Mouse (Mus musculus) gastrocnemius, adult 2 months (tissue): ENCODE results near the gene Naxe. TPM values are rescaled to one million over a fixed set of nuclear protein-coding genes. Genes with fewer than 3 reads are reported as not detected.
A peak's percentile ranks its signal among the peaks of the same experiment; 100 is the strongest.

ENCODE experiments used
- DNase-seq: peaks from one replicate; pipeline ENCODE4 v3.0.0; 2022
- H3K27ac ChIP-seq: fragments of 200-600 bp; 2 replicates; pipeline ENCODE4 v1.8.1; 2022; ENCODE audit warnings: mild to moderate bottlenecking
- H3K4me3 ChIP-seq: fragments of 200-600 bp; 2 replicates; pipeline ENCODE4 v1.8.1; 2022; ENCODE audit warnings: mild to moderate bottlenecking, moderate library complexity
- CTCF ChIP-seq: fragments of 200-600 bp; IDR thresholded peaks from 2 replicates; pipeline ENCODE4 v1.8.1; 2022; ENCODE audit warnings: antibody characterized with exemption, mild to moderate bottlenecking, moderate library complexity
- intact Hi-C: fragments of 180-260 bp; cut with DNase I; formaldehyde crosslinking; loops from one replicate; pipeline ENCODE4 v1.15.1; 2025
- long read RNA-seq, 2 experiments: library from polyadenylated mRNA; stranded (forward); transcript quantifications; one replicate each; pipeline ENCODE4 v2.0.0; 2021
- total RNA-seq, 2 experiments: library from RNA; stranded (reverse); gene quantifications; 2 replicates each; pipeline ENCODE4 v1.2.3; 2021

The Naxe gene
- total RNA-seq, result 10 to 100 TPM; 37.9 to 52.0 TPM
- long read RNA-seq, experiment 1, transcript Naxe-201 (6 exons, 908 nt), result major isoform, 43 of 48 reads
- long read RNA-seq, experiment 1, partial matches to known transcripts, result 3 of 48 reads
- long read RNA-seq, experiment 1, other reads (novel, unspliced or antisense), result 2 of 48 reads
- long read RNA-seq, experiment 2, transcript Naxe-201 (6 exons, 908 nt), result major isoform, 30 of 32 reads
- long read RNA-seq, experiment 2, partial matches to known transcripts, result 1 of 32 reads
- long read RNA-seq, experiment 2, other reads (novel, unspliced or antisense), result 1 of 32 reads

DNA sequence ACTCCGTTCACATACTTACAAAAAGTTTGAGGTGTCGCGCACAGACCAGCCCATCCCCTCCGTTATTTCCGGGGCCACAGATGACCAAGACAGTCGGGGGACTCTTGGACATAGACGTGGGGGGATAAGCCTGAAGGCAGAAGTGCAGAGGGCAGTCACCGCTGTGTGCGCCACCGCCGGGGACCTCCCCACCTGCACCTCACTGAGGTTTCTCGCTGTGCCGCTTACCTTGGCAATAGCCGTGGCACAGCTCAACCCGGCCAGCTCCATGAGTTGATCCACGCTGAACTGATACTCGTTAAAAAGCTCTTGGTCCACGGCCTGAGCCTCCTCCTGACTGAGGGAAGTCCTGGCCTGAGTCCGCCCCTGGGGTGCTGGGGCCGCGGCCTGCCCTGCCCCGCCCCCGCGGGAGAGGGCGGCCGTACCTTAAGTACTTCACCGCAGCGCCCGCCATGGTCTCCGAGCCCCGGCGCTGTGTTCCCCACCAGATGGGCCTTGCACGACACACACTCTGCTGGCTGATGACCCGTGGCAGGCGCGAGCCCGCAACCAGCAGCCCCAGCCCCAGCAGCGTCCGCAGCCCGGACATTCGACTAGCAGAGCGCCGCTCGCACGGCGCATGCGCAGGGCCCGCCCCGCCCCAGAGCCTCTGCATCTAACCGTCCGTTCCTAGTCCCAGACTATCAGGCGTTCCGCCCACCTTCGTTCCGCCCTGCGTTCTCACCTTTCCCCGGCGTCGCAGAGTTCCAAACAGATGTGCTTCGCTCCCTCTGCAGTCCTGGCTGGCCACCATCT, at the start of gene Naxe:
Naxe (minus strand) TSS at position 594 of the 795 bp plus-strand sequence.
- no peak for TF ChIP-seq CTCF

DNA sequence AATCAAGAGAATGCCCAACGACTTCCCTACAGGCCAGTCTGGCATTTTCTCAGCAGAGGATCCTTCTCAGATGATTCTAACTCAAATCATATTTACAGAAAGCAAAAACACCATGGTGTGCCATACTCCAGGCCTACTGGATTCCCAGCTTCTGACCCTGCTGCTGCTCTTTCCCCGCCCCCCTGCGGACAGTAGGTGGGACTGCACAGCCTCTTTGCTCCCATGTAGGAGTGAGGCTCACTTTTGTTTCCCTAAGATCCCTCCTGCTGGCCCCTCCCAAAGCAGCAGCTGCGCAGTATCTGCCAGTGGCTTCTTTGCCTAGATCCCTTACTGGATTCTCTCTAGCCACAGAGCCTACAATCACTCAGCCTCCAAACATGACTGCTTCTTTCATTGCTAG, 47.8 kb upstream of the Naxe start:
- no peak for DNase-seq
- TF ChIP-seq CTCF, result no peak
- intact Hi-C loops, result no loop called here
- no peak overlapping the region for H3K4me3 ChIP-seq
- H3K27ac ChIP-seq, result no peak overlapping the region

More for the DNA sequence above, at the start of gene Naxe:
- DNase-seq, result peak; percentile 92
- intact Hi-C loops, result loop anchor here (5.0 kb wide), 1 partner anchor 36 kb away; no protein-coding TSS in a partner anchor
- H3K27ac ChIP-seq, result peak within 1 kb of the TSS; percentile 90
- peak within 1 kb of the TSS; percentile 96 for H3K4me3 ChIP-seq

DNA sequence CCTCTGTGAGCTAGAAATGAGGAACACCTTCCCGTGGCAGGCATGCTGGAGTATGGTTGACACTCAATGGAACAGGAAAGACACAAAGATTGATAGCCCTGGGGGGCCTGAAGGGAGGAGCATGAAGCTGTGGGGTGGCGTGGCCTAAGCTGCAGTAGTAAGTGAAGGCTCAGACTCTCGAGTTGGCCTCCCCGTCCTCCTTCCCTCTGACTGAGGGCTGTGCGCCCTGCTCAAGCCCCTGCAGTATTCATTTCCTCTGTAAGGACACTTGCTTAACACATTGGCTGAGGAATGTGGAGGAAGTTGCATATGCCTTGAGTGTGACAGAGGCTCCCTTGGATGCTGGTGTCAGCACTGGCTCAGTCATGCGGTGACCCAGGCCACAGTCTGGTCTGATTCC, 44.3 kb upstream of the Naxe start:
- Histone ChIP-seq H3K27ac (no peak overlapping the region), H3K4me3 (no peak overlapping the region)
- no peak for DNase-seq
- intact Hi-C loops, result no loop called here
- TF ChIP-seq CTCF, result no peak

DNA sequence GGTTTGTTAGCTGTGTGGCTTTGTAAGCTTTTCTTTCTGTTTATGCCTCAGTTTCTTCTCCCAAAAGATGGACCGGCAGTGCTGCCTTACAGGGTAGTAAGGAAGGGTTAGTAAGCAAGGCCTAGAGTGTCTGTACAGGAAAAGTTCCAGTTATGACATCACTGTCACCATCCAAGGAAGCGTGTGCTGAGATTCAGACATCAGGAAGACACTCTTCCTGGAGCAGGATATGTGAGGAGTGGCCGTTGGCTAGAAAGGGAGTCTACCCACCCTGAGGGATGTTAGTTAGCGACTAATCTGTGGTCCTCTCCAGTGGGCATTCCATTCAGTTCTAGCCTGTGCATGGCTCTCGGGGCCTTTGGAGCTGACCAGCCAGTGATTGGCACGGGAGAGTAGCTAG, 43.9 kb upstream of the Naxe start:
- no peak for TF ChIP-seq CTCF
- no peak for DNase-seq
- H3K27ac ChIP-seq, result no peak overlapping the region

DNA sequence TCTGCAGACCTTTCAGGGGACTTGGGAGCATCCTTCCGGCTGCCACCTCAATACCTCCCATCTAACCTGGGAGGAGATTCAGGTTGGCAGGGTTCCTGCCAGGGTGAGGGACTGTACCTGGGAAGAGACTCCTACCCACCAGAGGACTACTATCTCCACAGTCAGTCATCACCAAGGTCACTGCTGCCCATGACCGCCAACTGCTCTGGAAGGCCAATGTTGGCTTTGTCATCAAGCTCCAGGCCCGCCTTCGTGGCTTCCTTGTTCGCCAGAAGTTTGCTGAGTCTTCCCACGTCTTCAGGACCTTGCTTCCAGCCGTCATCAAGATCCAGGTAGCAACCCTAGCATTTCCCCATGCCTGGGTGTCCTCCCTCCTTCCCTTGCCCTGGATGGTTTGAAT, 43.4 kb upstream of the Naxe start:
- intact Hi-C loops, result no loop called here
- no peak overlapping the region for H3K4me3 ChIP-seq
- TF ChIP-seq CTCF, result no peak
- no peak for DNase-seq
- no peak overlapping the region for H3K27ac ChIP-seq

More for the DNA sequence above, 43.9 kb upstream of the Naxe start:
- intact Hi-C loops, result no loop called here
- H3K4me3 ChIP-seq, result no peak overlapping the region

DNA sequence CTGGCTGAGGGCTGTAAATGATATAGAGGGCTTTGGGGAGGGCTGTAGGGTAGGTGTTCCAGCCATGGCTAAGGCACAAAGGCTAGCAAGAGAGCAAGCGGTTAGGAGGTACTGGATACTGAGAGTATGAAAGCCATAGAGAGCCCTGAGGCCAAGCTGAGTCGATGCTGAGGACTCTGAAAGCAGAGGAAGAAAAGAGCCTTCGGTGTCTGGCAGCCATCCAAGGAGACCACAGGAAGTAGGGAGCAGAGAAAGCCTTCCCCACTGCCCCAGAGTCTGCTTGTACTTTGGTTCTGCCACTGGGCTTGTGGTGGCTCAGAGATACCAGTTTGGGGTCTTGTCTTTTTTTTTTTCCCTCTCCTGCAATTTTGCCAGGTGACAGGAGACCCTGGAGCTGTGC, 42.0 kb upstream of the Naxe start:
- H3K27ac ChIP-seq, result no peak overlapping the region
- no peak overlapping the region for H3K4me3 ChIP-seq
- intact Hi-C loops, result no loop called here

DNA sequence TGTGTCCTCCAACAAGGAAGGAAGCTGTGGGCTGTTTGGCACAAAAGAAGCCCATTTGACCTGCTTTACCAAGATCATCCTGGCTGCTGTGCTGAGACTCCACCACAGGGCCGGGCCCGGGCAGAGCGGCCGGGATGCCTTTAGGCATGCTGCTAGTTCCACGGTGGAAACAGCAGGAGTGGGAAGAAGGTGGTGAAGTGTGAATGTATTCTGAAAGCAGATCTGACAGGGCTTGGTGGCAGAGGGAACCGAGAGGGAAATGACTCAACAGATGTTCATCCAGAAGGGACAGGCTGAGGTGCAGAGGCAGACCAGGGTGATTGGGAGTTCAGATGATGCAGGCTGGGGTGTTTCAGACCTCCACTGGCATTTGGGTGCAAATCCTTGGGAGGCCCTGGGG, 39.4 kb upstream of the Naxe start:
- intact Hi-C loops, result loop anchor here (2.0 kb wide), 1 partner anchor 21 kb away; no protein-coding TSS in a partner anchor

More for the DNA sequence above, 42.0 kb upstream of the Naxe start:
- DNase-seq, result no peak
- TF ChIP-seq CTCF, result no peak

DNA sequence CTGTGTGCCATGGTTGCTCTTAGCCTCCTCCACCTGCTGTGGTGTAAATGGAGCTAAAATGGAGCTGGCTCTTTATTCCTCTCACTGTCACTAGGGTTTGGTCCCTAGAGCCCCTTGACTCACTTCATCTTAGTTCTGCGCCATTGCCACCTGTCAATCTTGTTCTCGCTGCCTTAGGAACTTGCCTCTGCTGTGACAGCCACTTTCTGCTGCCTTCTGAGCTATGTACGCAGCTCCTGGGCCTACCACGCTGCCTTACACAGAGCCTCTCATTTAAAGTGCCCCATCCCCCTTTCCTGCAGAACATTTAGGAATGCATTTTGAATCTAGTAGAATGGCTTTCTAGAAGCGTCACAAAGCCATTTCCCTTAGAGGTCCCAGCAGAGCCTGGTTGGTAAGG, 35.8 kb upstream of the Naxe start:
- Histone ChIP-seq H3K4me3 (no peak overlapping the region), H3K27ac (no peak overlapping the region)
- no peak for DNase-seq
- intact Hi-C loops, result no loop called here
- no peak for TF ChIP-seq CTCF

More for the DNA sequence above, 39.4 kb upstream of the Naxe start:
- TF ChIP-seq CTCF, result no peak
- DNase-seq, result no peak
- H3K4me3 ChIP-seq, result no peak overlapping the region
- H3K27ac ChIP-seq, result no peak overlapping the region

DNA sequence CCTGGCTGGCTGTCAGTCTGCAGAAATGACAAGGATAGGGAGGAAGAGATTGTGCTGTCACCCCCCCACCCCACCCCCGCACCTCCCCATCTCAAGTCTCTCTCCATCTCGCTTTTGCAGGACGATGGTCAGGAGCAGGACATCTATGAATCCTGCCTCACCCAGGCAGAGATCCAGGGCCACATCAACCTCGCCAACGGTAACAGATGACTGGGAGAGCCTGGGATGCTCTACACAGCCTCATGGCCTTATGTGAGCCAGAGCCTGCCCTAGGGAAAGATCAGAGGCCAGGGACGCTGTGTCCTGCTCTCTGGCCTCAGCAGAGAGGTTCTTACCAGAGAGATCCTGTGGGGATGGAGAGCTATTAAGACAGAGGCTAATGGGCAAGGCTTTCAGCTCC, 32.3 kb upstream of the Naxe start:
- intact Hi-C loops, result no loop called here
- no peak for TF ChIP-seq CTCF
- no peak for DNase-seq
- no peak overlapping the region for H3K4me3 ChIP-seq
- peak overlapping the region; percentile 59 for H3K27ac ChIP-seq

DNA sequence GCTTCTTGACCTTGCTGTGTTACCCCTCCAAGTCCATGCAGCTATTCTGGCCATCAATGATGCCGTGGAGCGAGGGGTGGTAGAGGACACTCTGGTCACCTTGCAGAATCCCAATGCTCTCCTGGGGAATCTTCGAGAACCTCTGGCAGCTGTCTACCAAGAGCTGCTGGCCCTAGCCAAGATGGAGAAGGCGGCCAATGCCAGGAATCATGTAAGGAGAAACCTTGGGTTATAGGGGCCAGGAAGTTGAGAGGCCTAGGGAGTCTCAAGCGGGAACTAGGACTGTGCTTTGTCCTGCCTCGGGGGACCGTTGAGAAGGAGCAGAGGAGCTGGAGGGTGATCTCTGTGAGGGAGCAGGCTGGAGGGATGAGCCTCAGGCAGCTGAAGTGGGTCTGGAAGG, 31.8 kb upstream of the Naxe start:
- intact Hi-C loops, result no loop called here
- H3K27ac ChIP-seq, result peak overlapping the region; percentile 59
- peak; percentile 64 for DNase-seq

DNA sequence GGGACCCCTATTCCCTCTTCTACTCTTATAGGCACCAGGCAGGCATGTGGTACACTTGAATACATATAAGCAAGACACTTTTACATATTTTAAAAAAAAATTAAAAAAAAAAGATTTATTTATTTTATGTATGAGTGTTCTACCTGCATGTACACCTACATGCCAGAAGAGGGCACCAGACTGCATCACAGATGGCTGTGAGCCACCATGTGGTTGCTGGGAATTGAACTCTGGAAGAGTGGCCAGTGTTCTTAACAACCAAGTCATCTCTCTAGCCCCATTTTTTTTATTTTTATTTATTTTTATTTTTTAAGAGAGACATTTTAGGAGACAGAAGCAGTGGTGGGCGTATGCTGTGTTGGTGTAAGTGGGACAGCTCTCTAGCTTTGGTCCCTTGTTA, 29.4 kb upstream of the Naxe start:
- intact Hi-C loops, result loop anchor here (2.0 kb wide), 2 partner anchors 45 to 155 kb away; no protein-coding TSS in a partner anchor
- DNase-seq, result peak; percentile 42
- Histone ChIP-seq H3K4me3 (no peak overlapping the region), H3K27ac (no peak overlapping the region)
- TF ChIP-seq CTCF, result no peak; the same call in 1 of the 2 replicates

More for the DNA sequence above, 31.8 kb upstream of the Naxe start:
- no peak for TF ChIP-seq CTCF
- no peak overlapping the region for H3K4me3 ChIP-seq

DNA sequence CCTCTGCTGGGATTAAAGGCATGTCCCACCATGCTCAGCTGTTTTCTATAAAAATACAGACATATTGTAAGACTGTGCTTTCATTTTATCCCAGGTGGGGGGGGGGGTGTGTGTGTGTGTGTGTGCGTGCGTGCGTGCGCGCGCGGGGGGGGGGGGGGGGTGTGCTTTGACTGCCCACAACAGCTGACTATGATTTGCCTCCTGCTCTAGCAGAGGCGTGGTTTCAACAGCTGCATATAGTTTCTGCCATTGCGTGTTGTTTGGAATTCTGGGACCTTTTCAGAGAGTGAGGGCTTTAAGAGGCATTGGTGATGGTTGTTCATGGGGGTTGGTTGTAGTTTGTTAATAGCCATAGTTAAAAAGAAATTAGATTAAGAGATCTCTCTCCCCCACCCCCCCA, 27.2 kb upstream of the Naxe start:
- Histone ChIP-seq H3K27ac (no peak overlapping the region), H3K4me3 (no peak overlapping the region)
- DNase-seq, result no peak
- no peak for TF ChIP-seq CTCF
- intact Hi-C loops, result loop anchor here (2.0 kb wide), 1 partner anchor 89 kb away; no protein-coding TSS in a partner anchor

DNA sequence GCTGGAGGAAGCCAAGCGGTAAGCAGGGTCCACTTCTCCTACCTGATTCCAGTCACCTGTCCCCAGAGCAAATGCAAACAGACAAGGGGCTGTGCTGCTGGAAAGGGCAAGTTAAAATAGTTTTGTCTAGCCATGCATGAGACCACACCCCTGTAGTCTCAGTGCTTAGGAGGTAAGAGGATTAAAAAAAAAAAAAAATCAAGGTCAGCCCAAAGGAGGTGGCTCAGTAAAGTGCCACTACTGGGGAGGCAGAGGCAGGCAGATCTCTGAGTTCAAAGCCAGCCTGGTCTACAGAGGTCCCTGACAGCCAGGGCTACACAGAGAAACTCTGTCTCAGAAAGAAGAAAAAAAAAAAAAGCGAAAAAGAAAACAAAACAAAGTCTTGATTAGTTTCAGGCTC, 25.7 kb upstream of the Naxe start:
- no peak for DNase-seq
- no peak overlapping the region for H3K4me3 ChIP-seq
- no peak overlapping the region for H3K27ac ChIP-seq
- intact Hi-C loops, result loop anchor here (2.0 kb wide), 1 partner anchor 91 kb away; no protein-coding TSS in a partner anchor
- no peak for TF ChIP-seq CTCF
